Mouse (Mus musculus) neural tube, embryonic 10.5 days (tissue): ENCODE measurements around the gene Tmem132c.

Experiments used
- DNase-seq: peaks from one replicate; pipeline ENCODE4 v3.0.0-alpha.2; 2017; ENCODE audit warnings: low spot score; ENCODE audit errors: extremely low spot score

Tmem132c gene

DNA sequence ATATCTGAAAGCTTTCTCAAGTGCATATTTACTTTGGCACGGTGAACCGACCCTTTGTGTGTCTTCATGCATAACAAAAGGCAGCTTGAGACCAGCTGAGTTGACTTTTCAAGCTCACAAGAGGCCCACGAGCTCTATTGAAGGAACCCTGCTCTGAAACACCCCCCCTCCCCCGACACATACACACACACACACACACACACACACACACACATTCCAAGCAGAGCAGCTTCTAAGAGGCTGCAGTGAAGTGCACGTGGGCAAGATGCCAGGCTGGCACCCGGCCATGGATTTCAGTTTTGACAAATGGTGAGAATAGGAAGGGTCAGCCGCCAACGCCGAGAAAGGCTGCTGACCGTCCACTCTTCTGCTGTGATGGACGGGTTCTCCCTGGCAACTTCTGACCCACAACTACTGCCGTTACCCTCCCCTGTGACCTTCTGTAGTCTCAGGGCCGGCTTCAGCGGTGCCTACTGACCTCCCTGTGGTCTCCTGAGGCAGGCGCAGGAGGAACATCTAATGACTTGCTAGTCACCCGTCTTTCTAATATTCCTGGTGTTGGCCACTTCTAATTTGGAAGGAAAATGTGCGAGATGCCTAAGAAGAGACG is 163.9 kb downstream of the Tmem132c start:
- peak; percentile 36 for DNase-seq

DNA sequence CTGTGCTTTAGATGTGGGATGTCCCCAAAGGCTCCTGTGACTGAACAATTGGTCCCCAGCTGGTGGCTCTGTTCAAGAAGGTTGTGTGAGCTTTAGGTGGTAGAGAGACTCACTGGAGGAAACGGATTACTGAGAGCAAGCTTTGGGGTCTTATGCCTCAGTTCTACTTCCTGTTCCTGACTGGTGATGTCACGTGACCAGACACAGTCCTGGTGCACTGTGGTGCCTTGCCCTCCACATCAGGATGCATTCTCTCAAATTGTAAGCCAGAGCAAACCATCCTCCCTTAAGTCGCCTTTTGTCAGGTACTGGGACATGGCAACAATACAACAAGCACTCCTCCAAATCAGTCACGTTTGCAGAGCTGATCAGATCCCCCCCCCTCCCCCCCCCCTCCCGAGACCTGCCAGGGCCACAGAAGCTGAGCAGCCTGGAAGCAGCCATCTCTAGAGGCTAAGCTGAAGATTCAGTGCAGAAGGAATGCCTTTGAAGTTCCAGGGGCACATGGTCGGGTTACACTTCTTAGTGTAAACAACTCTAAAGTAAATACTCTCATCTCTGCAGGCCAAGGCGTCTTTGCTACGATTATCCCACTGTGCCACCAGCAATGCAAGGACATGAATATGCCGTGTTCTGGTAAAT is 164.5 kb downstream of the Tmem132c start:
- DNase-seq, result peak; percentile 48

DNA sequence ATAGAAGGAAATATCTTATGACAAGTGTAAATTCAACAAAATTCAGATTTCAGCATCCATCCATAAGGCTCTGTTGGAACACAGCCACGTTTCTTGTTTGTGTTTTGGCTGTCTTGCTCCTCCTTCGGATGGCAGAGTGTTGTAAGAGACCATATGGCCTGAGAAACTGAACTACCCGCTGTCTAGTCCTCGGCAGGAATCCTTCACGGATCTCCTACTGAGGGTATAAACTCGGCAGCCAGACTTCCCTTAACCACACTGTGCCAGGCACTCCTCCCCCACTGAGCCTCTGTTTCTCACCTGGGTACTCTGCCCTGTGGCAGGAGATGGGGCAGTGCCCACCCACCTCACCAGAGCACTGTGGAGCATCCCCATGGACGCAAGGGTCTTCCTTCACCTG is 174.9 kb downstream of the Tmem132c start:
- DNase-seq, result no peak

DNA sequence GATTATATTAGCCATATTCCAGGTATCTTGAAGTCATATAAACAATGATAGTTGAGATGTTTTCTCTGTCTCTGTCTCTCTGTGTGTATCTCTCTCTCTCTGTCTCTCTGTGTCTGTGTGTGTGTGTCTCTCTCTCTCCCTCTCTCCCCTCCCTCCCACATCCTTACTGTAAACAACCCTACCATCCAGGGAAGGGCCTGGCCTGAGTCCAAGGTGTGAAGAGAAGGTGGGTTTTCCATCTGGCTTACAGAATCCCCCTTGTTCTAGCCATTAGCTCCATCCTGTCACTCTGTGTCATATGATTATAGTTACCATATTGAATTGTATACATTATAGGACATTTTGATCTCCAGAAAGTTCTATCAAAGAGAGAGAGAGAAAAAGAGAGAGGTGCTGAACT is 182.3 kb downstream of the Tmem132c start:
- DNase-seq, result no peak

DNA sequence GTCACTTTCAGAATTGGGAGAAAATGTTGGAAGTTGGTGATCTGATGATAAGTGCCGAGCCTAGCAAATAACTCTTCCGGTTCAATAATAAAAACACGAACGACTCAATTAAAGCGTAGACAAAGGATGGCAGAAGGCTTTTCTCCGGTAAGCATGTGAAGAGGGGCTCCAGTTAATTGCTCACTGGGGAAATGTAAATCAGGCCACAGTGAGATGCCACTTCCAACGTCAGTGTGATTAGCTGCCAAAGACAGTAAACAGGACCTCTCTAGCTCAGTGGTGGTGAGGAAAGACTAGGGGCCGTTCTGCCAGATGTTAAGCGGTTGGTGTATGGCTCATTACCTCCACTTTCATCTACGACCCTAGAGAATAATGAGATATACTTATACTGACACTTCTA is 187.5 kb downstream of the Tmem132c start:
- no peak for DNase-seq

DNA sequence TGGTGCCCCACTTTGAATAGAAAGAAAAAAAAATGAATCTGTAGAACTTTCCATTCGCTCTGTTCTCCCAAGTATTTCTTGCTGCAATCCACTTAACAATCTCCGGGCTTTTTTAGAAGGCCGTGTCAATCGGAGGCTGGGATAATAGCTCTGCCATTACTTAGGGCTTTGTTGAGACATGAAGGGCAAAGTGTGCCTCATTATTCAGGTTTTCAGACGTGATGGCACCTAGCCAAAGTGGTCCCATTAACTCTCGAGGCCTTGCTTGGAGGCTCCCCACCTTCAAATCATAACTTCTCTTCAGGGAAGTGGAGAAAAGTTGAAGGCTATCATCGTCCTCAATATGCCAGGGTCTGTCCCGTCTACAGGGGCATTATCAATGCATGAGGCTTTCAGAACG is 190.0 kb downstream of the Tmem132c start:
- no peak for DNase-seq

DNA sequence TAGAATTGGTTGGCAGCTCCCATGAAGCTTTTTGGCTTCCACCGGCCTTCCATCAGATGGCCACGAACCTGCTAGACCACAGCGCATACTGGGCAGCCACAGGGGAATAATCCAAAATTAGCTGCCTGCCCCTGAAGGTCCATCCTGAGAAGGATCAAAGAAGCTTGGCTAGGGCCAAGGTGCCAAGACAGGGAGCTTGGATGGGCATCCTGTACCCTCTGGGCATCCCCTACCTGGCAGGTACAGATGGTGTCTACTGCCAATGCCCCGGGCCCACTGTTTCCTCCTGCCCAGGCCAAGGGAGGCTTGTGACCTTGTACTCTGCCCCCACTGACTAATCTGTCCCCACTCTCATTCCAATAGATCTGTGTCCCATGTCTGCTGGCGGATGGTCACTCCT is 195.2 kb downstream of the Tmem132c start:
- no peak for DNase-seq

DNA sequence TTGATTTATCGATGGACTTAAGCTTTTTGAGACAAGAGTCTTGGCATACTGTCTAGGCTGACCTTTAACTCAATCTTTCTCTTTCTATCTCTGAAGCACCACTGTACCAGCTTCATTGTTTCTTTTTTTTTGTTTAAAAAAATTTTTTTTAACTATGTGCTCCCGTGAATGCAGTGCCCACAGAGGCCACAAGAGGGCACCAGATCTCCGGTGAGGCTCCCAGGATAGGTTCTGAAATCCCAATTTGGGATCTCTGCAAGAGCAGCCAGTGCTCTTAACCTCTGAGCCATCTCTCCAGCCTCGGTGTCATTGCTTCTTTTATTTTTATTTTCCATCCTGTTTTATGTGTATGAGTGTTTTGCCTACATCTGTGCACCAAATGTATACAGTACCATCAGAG is 197.0 kb downstream of the Tmem132c start:
- DNase-seq, result no peak

DNA sequence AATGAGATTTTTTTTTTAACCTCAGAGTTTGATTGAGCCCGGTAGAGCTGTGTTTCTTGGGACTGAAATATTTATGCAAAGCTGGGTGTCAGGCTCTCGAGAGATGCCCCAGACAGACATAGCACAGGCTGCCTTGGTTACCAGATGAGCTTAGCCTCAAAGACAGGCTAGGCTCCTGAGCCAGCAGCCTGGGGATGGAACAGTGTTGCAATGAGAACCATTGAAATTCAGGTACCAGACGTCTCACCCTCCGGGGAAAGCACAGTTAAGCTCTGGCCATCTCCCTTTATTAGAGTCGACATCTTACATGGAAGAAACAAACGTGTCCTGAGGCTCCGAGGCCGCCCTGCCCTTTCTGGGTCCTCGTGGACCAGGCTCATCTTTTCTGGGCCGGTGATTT is 200.4 kb downstream of the Tmem132c start:
- no peak for DNase-seq

DNA sequence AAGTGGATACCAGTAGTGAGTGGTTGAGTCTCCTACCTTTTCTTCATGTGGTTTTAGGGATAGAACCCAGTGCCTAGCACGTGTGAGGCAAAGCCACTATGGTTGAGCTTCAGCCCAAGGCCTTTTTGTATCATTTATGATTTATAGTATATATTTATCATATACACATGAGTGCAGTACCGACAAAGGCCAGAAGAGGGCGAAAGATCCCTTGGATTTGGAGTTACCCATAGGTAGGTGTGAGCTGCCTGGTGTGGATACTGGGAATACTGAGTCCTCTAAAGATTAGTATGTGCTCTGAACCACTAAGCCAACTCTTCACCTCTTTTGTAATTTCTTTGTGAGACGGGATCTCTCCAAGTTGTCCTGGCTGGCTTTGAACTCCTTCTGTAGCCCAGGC is 212.0 kb downstream of the Tmem132c start:
- DNase-seq, result peak; percentile 49

DNA sequence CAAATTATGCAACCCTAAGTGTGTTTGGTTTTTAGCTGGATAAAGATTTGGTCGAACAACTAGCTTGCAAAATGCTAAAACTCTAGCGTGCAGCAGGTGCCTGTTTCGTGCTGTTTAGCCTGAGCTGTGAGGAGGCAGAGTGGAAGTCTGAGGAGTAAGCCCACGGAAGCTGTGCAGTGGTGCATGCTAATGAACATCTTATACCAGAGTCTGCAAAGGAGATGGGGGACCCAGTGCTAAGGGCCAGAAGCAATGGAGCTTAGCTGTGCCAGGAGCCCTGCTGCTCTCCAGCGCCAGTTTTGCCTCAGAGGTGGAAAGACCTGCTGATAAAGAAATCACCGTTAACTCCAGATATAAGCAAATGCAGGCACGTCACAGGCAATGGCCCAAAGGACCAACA is 212.5 kb downstream of the Tmem132c start:
- DNase-seq, result no peak

DNA sequence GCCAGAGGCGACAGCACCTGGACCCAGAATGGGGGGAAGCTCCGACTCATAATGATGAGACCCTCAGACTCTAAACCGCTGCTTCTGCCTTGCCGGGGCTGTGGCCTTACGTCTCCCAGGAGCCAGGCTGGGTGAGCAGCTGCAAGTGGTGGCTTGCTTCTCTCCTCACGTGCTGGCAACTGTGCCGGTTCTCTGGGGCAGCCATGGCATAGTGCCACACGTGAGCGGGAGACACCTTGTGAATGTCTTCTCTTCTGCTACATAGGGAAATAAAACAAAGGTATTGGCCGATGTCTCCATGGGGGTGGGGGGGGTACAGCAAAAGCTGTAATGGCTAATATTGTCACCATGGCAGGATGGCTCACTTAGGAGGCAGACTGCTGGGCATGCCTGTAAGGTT is 214.5 kb downstream of the Tmem132c start:
- DNase-seq, result no peak

DNA sequence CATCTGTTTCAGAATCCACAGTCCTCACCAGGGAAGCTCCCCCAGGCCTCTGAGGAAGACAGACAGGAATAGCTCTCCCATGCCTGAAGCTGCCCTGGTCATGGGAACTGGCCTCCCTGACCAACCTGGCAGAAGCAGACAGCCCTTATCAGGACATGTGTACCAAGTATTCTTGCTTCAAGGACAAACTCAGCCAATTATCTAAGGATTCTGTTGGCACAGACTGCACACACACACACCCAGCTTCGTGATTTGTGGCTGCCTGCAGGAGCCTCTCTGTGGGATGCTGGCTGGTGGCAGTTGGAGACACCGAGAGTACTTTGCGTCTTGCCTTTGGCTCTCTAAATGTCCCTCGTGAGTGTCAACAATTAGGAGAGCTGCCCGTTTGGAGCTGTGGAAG is 226.5 kb downstream of the Tmem132c start:
- DNase-seq, result no peak

DNA sequence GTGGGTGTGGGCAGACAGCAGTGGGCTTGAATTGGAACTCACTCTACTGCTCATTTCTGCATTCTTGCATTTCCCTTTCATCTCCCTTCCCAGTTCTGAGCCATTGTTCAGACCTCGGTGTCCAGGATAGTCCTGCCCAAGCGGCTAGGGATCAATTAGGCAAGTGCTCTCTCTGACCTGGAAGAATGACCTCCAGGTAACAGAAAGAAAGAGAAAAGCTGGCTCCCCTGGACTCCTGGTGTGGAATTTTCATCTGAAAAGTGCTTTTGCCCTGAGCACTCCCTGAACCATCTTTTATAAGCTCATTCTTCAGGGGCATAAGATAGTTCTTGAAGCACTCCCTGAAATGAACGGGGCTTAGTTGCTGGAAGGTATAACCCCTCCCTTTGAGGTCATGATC is 228.7 kb downstream of the Tmem132c start:
- DNase-seq, result no peak

DNA sequence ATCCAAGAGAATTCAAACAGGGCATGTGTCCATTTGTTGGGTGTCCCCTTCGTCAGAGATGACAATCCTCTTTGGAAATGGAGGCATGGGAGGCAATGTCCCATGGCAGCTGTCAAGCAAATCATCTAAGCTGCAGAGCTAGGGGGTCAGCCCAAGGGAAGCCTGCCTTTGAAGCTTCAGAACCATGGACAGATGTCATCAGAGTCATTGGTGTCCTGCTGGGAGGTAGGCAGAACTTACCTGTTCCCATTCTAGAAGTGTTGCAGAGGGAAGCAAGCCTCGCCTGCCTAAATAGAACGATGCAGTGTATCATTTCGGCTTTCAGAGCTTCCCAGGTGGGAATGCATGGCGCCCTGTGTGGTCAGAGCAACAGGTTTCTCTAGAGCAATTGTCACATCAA is 230.3 kb downstream of the Tmem132c start:
- DNase-seq, result no peak

DNA sequence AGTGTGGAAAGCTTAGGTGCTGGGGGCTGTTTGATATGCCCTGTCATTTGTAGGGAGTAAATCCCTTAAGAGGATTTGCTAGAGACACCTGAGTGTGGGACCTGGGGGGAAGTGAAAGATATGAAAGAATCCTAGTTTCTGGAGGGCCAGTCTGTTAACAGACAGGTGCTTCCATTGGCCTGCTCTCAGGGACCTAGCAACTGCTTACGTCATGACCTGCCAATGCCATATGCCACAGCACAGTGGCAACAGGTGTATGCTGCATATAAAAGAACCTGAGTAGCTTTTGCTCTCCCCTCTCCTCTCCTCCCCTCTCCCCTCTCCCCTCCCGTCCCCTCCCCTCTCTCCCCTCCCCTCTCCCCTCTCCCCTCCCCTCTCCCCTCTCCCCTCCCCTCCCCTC is 232.1 kb downstream of the Tmem132c start:
- no peak for DNase-seq

DNA sequence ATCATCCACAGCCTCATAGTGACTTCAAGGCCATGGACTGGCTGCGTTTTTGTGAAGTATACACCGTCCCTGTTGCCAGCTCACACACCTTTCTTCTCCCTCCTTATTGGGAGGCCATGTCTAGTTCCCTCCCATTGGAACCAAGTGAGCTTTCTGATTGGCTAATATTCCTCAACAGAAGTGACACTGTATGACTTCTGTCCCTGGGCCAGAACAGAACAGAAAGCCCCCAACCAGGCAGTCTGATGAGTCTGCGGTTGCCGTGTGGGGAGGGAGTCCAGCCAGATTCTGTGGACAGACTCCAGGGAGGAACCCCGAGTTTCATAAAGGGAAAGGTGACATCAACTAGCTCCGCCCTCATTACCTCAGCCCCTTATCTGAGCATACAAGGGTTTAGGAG is 233.2 kb downstream of the Tmem132c start:
- no peak for DNase-seq

DNA sequence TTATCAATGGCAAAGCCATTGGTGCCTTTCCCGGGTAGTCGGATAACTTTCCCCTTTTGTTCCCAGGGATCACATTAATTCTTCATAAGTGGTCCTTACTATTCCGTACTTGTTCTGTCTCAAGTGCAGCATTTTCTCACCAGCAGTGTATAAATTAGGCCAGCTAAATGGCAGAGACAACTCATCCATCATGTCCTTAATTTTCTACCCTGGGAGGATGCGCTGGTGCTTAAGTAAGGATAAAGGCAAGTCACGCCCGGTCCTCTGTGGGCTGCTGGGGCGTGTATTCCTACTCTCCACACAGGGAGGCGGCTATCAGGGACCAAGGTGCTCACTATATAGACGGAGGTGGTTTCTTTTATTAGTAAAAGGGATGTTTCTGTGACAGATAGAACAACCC is 236.2 kb downstream of the Tmem132c start:
- peak; percentile 26 for DNase-seq

DNA sequence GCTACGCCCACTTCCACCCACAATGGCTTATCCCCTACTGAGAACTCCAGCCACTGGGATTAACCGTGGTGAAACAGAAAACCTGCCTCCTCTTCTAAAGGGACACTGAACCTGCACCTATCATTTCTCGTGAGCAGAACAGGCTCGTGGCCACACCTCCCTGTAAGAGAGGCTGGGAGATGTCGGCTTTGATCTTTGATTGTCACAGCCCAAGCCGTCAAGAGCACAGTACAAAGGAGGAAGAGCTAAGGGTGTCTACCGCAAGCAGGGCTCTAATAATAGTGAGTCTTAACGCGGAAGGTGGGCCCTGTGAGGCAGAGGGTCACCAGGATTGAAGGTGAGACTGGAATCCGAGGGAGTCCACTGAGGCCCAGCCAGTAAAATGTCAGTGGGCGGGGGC is 236.7 kb downstream of the Tmem132c start:
- DNase-seq, result no peak

DNA sequence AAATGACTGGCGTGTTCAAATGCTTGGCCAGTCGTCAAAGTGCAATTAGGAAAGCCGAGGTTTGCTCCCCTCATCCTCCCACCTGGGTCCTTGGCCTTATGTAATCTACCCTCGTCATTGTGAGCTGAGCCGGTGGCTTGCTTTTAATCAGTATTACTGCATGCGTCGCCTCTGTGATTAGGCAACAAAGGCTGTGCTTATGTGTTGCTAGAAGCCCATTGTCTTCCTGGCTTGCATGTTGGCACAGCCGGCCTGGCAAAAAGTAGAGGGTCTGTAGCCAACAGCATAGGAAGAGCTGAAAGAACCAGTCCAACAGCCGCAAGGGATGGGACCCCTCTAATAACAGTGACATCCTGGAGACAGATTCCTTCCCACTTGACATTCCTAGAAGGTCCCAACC is 239.3 kb downstream of the Tmem132c start:
- DNase-seq, result no peak

DNA sequence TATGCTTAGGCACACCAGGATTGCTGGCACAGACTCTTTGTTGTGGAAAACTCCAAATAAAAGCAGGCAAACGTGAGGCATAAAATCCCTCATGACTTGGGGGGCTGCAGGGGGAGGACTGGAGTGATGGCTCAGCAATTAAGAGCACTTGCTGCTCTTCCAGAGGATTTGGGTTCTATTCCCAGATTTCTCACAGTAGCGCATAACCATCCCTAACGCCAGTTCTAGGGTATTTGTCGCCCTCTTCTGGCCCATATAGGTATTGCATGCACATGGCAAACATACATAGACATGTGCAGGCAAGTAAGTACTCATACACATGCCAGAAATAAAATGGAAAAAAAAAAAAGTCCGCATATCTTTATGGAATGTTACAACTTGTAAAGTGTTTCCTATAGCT is 239.8 kb downstream of the Tmem132c start:
- DNase-seq, result peak; percentile 66

DNA sequence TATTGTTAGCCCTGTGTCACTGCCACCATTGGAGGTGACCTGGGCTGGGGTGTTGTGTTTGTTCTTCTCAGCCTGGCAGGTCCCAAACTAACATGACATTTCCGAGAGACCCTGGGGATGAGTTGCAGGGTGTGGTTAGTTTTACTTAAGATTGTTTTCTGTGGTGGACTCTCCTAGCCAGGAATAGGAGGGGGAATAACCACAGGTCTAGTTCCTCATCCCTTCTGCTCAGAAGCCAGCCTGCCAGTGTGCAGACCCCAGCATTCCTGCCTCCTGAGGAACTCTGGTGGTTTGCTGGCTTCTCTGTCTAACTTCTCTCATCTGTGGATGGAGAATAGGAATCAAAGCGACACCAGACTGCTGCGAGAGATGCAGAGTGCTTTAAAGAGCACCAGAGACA is 240.7 kb downstream of the Tmem132c start:
- no peak for DNase-seq

DNA sequence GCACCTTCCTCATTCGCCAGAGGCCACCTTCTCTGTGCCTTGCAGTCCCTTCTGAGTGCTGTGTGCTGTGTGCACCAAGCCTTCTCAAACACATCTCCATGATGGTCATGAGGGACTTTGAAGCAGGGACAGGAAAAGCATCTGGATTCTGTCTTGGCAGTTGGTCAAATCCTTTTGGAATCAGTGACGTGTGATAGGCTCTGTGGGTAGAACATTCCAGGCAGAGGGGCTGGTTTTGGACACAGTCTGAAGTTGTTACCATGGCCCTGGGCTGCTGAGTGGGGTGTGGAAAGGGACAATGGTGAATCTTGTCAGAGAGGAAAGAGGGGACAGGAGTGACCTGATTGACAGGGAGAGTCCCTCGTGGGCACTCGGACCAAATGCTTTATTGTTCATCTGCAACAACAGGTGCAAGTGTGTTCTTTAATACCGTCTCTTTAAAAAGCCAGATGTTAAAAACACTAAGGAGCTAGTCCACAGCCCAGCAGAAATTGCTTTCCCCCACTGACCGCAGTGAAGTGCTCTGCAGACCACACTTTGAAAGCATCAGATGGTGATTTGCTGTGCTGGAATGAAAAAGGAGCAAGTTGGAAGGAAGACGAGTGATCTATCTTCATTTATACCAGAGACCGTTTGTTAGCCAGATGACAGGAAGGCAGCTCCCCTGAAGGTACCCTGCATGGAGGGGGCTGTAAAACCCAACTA is 242.5 kb downstream of the Tmem132c start:
- DNase-seq, result peak; percentile 29
